Mouse (Mus musculus) MEL (cell line): Measurements from ENCODE around the gene Zfp90. TPM values are rescaled to one million over a fixed set of nuclear protein-coding genes. Genes with fewer than 3 reads are reported as not detected.
A peak's percentile ranks its signal among the peaks of the same experiment; 100 is the strongest.

Experiments
- DNase-seq: peaks from one replicate; pipeline ENCODE4 v3.0.0; 2011; ENCODE audit warnings: low read depth, low spot score
- H3K27ac ChIP-seq: 2 replicates; pipeline ENCODE4 v1.5.1; 2012; ENCODE audit warnings: low read depth, mild to moderate bottlenecking, control low read depth, low read length, moderate library complexity; ENCODE audit not compliant: control insufficient read depth
- H3K27me3 ChIP-seq, 2 experiments: fragments of 150-350 bp in 1 of 2; sonication (generic) in 1 of 2; 2 replicates each; pipeline ENCODE4 v1.6.1; 2012; ENCODE audit warnings: low read length in 2 of 2, mild to moderate bottlenecking in 2 of 2, improper control_type of control experiment in 1 of 2, moderate library complexity in 1 of 2; ENCODE audit not compliant: insufficient read depth in 2 of 2, control insufficient read depth in 1 of 2
- H3K36me3 ChIP-seq, 2 experiments: 2 replicates each; pipeline ENCODE4 v1.6.1; 2012 to 2014; ENCODE audit warnings: low read length in 2 of 2, improper control_type of control experiment in 1 of 2, inconsistent platforms in 1 of 2, mild to moderate bottlenecking in 1 of 2; ENCODE audit not compliant: insufficient read depth in 2 of 2, control insufficient read depth in 1 of 2
- H3K4me1 ChIP-seq, 2 experiments: fragments of 150-350 bp in 1 of 2; sonication (generic) in 1 of 2; 2 replicates each; pipeline ENCODE4 v1.6.1; 2012; ENCODE audit warnings: low read length in 2 of 2, improper control_type of control experiment in 1 of 2, mild to moderate bottlenecking in 1 of 2; ENCODE audit not compliant: insufficient read depth in 2 of 2, control insufficient read depth in 1 of 2
- H3K4me3 ChIP-seq, 2 experiments: fragments of 150-350 bp in 1 of 2; sonication (generic) in 1 of 2; 2 replicates each; pipeline ENCODE4 v1.5.1; 2012; ENCODE audit warnings: low read depth in 2 of 2, low read length in 2 of 2, mild to moderate bottlenecking in 2 of 2, moderate library complexity in 2 of 2, control low read depth in 1 of 2, improper control_type of control experiment in 1 of 2; ENCODE audit not compliant: control insufficient read depth in 1 of 2, insufficient read depth in 1 of 2
- H3K79me2 ChIP-seq: 2 replicates; pipeline ENCODE4 v1.6.1; 2012; ENCODE audit warnings: mild to moderate bottlenecking, low read length, moderate library complexity; ENCODE audit not compliant: control insufficient read depth, poor library complexity, insufficient read depth
- H3K9ac ChIP-seq: 2 replicates; pipeline ENCODE4 v1.6.1; 2012; ENCODE audit warnings: low read depth, mild to moderate bottlenecking, control low read depth, low read length, moderate library complexity; ENCODE audit not compliant: control insufficient read depth, poor library complexity, severe bottlenecking
- H3K9me3 ChIP-seq: fragments of 150-350 bp; sonication (generic); replicated peaks from 2 replicates; pipeline ENCODE4 v1.6.1; 2012; ENCODE audit warnings: mild to moderate bottlenecking, low read length, improper control_type of control experiment, moderate library complexity; ENCODE audit not compliant: insufficient read depth
- CHD1 ChIP-seq: IDR thresholded peaks from 2 replicates; pipeline ENCODE4 v1.6.1; 2012; ENCODE audit warnings: low read depth, mild to moderate bottlenecking, inconsistent platforms, low read length, improper control_type of control experiment
- CHD2 ChIP-seq: IDR thresholded peaks from 2 replicates; pipeline ENCODE4 v1.6.1; 2011; ENCODE audit warnings: low read length, improper control_type of control experiment
- CTCF ChIP-seq, 3 experiments: IDR thresholded peaks in 2 of 3; conservative IDR thresholded peaks in 1 of 3; 2 replicates each; pipeline ENCODE4 v1.5.1; 2011 to 2012; ENCODE audit warnings: low read length in 3 of 3, low read depth in 2 of 3, mild to moderate bottlenecking in 2 of 3, improper control_type of control experiment in 1 of 3, inconsistent platforms in 1 of 3, mixed read lengths in 1 of 3, moderate library complexity in 1 of 3; ENCODE audit not compliant: control insufficient read depth in 1 of 3, insufficient read depth in 1 of 3, poor library complexity in 1 of 3, severe bottlenecking in 1 of 3
- E2F4 ChIP-seq: IDR thresholded peaks from 2 replicates; pipeline ENCODE4 v1.6.1; 2011; ENCODE audit warnings: low read depth, low read length, improper control_type of control experiment, borderline replicate concordance
- EP300 ChIP-seq, 2 experiments: IDR thresholded peaks; 2 replicates each; pipeline ENCODE4 v1.6.1; 2011; ENCODE audit warnings: improper control_type of control experiment in 2 of 2, low read length in 2 of 2, low read depth in 1 of 2, mild to moderate bottlenecking in 1 of 2
- ETS1 ChIP-seq: IDR thresholded peaks from 2 replicates; pipeline ENCODE4 v1.6.1; 2012; ENCODE audit warnings: low read depth, mild to moderate bottlenecking, inconsistent platforms, low read length, improper control_type of control experiment, moderate library complexity
- GATA1 ChIP-seq: IDR thresholded peaks from 2 replicates; pipeline ENCODE4 v1.6.1; 2011; ENCODE audit warnings: low read depth, low read length, improper control_type of control experiment
- HCFC1 ChIP-seq: IDR thresholded peaks from 2 replicates; pipeline ENCODE4 v1.6.1; 2012; ENCODE audit warnings: low read depth, mild to moderate bottlenecking, inconsistent platforms, low read length, improper control_type of control experiment, moderate library complexity
- MAFK ChIP-seq: IDR thresholded peaks from 2 replicates; pipeline ENCODE4 v1.6.1; 2011; ENCODE audit warnings: low read depth, mild to moderate bottlenecking, low read length, improper control_type of control experiment, borderline replicate concordance
- MAX ChIP-seq: IDR thresholded peaks from 2 replicates; pipeline ENCODE4 v1.6.1; 2011; ENCODE audit warnings: low read length, improper control_type of control experiment
- MAZ ChIP-seq: IDR thresholded peaks from 2 replicates; pipeline ENCODE4 v1.6.1; 2012; ENCODE audit warnings: low read depth, mild to moderate bottlenecking, inconsistent platforms, low read length, improper control_type of control experiment
- MEF2A ChIP-seq: IDR thresholded peaks from 2 replicates; pipeline ENCODE4 v1.6.1; 2014; ENCODE audit warnings: low read depth, mild to moderate bottlenecking, inconsistent platforms, low read length, improper control_type of control experiment; ENCODE audit not compliant: poor library complexity, insufficient replicate concordance, severe bottlenecking; ENCODE audit errors: extremely low read depth
- MXI1 ChIP-seq: IDR thresholded peaks from 2 replicates; pipeline ENCODE4 v1.6.1; 2011; ENCODE audit warnings: mild to moderate bottlenecking, low read depth, low read length, improper control_type of control experiment
- MYB ChIP-seq: IDR thresholded peaks from 2 replicates; pipeline ENCODE4 v1.6.1; 2011; ENCODE audit warnings: mild to moderate bottlenecking, low read depth, low read length, improper control_type of control experiment
- MYC ChIP-seq: IDR thresholded peaks from 2 replicates; pipeline ENCODE4 v1.6.1; 2011; ENCODE audit warnings: low read depth, mild to moderate bottlenecking, low read length, improper control_type of control experiment, moderate library complexity
- NELFE ChIP-seq: IDR thresholded peaks from 2 replicates; pipeline ENCODE4 v1.6.1; 2011; ENCODE audit warnings: low read depth, low read length, improper control_type of control experiment
- NRF1 ChIP-seq: IDR thresholded peaks from 2 replicates; pipeline ENCODE4 v1.6.1; 2014; ENCODE audit warnings: low read depth, mild to moderate bottlenecking, inconsistent platforms, low read length, improper control_type of control experiment, moderate library complexity; ENCODE audit not compliant: poor library complexity, insufficient read depth, severe bottlenecking
- POLR2A ChIP-seq, 2 experiments: IDR thresholded peaks; 2 replicates each; pipeline ENCODE4 v1.6.1; 2011 to 2012; ENCODE audit warnings: low read length in 2 of 2, mild to moderate bottlenecking in 2 of 2, control low read depth in 1 of 2, improper control_type of control experiment in 1 of 2, low read depth in 1 of 2, moderate library complexity in 1 of 2; ENCODE audit not compliant: control insufficient read depth in 1 of 2, insufficient read depth in 1 of 2, poor library complexity in 1 of 2
- POLR2AphosphoS2 ChIP-seq: IDR thresholded peaks from 2 replicates; pipeline ENCODE4 v1.6.1; 2011; ENCODE audit warnings: low read length, improper control_type of control experiment
- RAD21 ChIP-seq: IDR thresholded peaks from 2 replicates; pipeline ENCODE4 v1.6.1; 2011; ENCODE audit warnings: mild to moderate bottlenecking, low read depth, low read length, improper control_type of control experiment
- RCOR1 ChIP-seq: IDR thresholded peaks from 2 replicates; pipeline ENCODE4 v1.6.1; 2012; ENCODE audit warnings: low read depth, mild to moderate bottlenecking, inconsistent platforms, low read length, improper control_type of control experiment
- TAL1 ChIP-seq: IDR thresholded peaks from 2 replicates; pipeline ENCODE4 v1.6.1; 2012; ENCODE audit warnings: mild to moderate bottlenecking, inconsistent platforms, low read length, moderate library complexity, mixed read lengths
- TBP ChIP-seq: IDR thresholded peaks from 2 replicates; pipeline ENCODE4 v1.8.0; 2011; ENCODE audit warnings: low read depth, low read length, improper control_type of control experiment
- TCF12 ChIP-seq: IDR thresholded peaks from 2 replicates; pipeline ENCODE4 v1.6.1; 2014; ENCODE audit warnings: low read depth, mild to moderate bottlenecking, inconsistent platforms, low read length, improper control_type of control experiment, moderate library complexity
- USF1 ChIP-seq: IDR thresholded peaks from 2 replicates; pipeline ENCODE4 v1.6.1; 2014; ENCODE audit warnings: low read depth, mild to moderate bottlenecking, inconsistent platforms, low read length, improper control_type of control experiment, moderate library complexity
- USF2 ChIP-seq, 2 experiments: IDR thresholded peaks; 2 replicates each; pipeline ENCODE4 v1.6.1; 2011 to 2012; ENCODE audit warnings: improper control_type of control experiment in 2 of 2, low read length in 2 of 2, borderline replicate concordance in 1 of 2, inconsistent platforms in 1 of 2, low read depth in 1 of 2, mild to moderate bottlenecking in 1 of 2; ENCODE audit not compliant: insufficient read depth in 1 of 2
- ZC3H11A ChIP-seq: IDR thresholded peaks from 2 replicates; pipeline ENCODE4 v1.6.1; 2012; ENCODE audit warnings: low read depth, mild to moderate bottlenecking, inconsistent platforms, low read length, improper control_type of control experiment
- ZKSCAN1 ChIP-seq: IDR thresholded peaks from 2 replicates; pipeline ENCODE4 v1.6.1; 2012; ENCODE audit warnings: low read depth, mild to moderate bottlenecking, inconsistent platforms, low read length, improper control_type of control experiment, moderate library complexity
- ZMIZ1 ChIP-seq: IDR thresholded peaks from 2 replicates; pipeline ENCODE4 v1.6.1; 2012; ENCODE audit warnings: low read depth, mild to moderate bottlenecking, inconsistent platforms, low read length, improper control_type of control experiment, moderate library complexity
- ZNF384 ChIP-seq: IDR thresholded peaks from 2 replicates; pipeline ENCODE4 v1.6.1; 2012; ENCODE audit warnings: low read depth, mild to moderate bottlenecking, inconsistent platforms, low read length, improper control_type of control experiment
- polyA plus RNA-seq, 2 experiments: library from polyadenylated mRNA; stranded (reverse) in 1 of 2; unstranded in 1 of 2; fragments of >175 nt in 1 of 2; fragments of >200 nt in 1 of 2; gene quantifications; 2 replicates each; pipeline versions ENCODE4 v1.2.1 to v1.2.4; 2012; ENCODE audit warnings: low replicate concordance in 2 of 2, low read depth in 1 of 2; ENCODE audit not compliant: insufficient read length in 2 of 2, insufficient read depth in 1 of 2, missing spikeins in 1 of 2
- total RNA-seq: library from RNA; depleted of rRNA; stranded (reverse); fragments of 300-350 nt; gene quantifications from 2 replicates; pipeline ENCODE4 v1.2.3, GENCODE M21; 2012

Gene Zfp90
- total and polyA plus RNA-seq, 3 experiments = 2.6 to 3.9 TPM; not detected in 1

- DNase-seq = no peak
- Histone ChIP-seq H3K4me1 (peaks cover 7 to 15% of the 10 kb centered on the region in 2 experiments; a peak in 3 of 4 replicates), H3K36me3 (peaks cover 0 to 16% of the 10 kb centered on the region in 2 experiments; a peak in 2 of 4 replicates), H3K9me3 (no peaks in the 10 kb centered on the region), H3K79me2 (no peaks in the 10 kb centered on the region), H3K4me3 (no peak overlapping the region), H3K9ac (no peak overlapping the region), H3K27me3 (peaks cover 2 to 6% of the 10 kb centered on the region in 2 experiments; a peak in 2 of 4 replicates), H3K27ac (no peak overlapping the region)
- TF ChIP-seq ZNF384 = no peak
- TF ChIP-seq E2F4 = no peak
- no peak for TF ChIP-seq NRF1
- TF ChIP-seq MAZ = no peak
- no peak for TF ChIP-seq CHD2
- no peak for TF ChIP-seq GATA1
- no peak for TF ChIP-seq MAX
- TF ChIP-seq CHD1 = no peak
- TF ChIP-seq POLR2A (IDR thresholded peaks at IDR 0.05; ENCODE audit: control insufficient read depth in 1 of 2, insufficient read depth in 1 of 2, low read depth in 1 of 2, low read length in 2 of 2, poor library complexity in 1 of 2) = no peak
- TF ChIP-seq ZKSCAN1 = no peak
- TF ChIP-seq EP300 (IDR thresholded peaks at IDR 0.05; ENCODE audit: low read depth in 1 of 2, low read length in 2 of 2) = no peak
- no peak for TF ChIP-seq MAFK
- no peak for TF ChIP-seq MYC
- no peak for TF ChIP-seq ZC3H11A
- no peak for TF ChIP-seq MYB
- no peak for TF ChIP-seq RCOR1
- TF ChIP-seq POLR2AphosphoS2 = no peak
- TF ChIP-seq NELFE = no peak
- no peak for TF ChIP-seq ETS1
- TF ChIP-seq USF2 (IDR thresholded peaks at IDR 0.05; ENCODE audit: borderline replicate concordance in 1 of 2, insufficient read depth in 1 of 2, low read depth in 1 of 2, low read length in 2 of 2) = no peak
Observed at GRCm38 (mm10) chr8:106405810-106406209, 9.3 kb upstream of the Zfp90 start.

GRCm38 (mm10) chr8:106410055-106410454, 5.1 kb upstream of the Zfp90 start:
- H3K79me2 ChIP-seq = no peaks in the 10 kb centered on the region
- H3K4me3 ChIP-seq = peak overlapping the region; percentile 52 to 58
- peaks cover 10 to 30% of the 10 kb centered on the region in 2 experiments for H3K4me1 ChIP-seq
- peaks cover 0 to 3% of the 10 kb centered on the region in 2 experiments; a peak in 1 of 4 replicates for H3K27me3 ChIP-seq
- peak overlapping the region; percentile 42 for H3K9ac ChIP-seq
- H3K27ac ChIP-seq = peak overlapping the region; percentile 65
- H3K9me3 ChIP-seq = no peaks in the 10 kb centered on the region
- H3K36me3 ChIP-seq = peaks cover 0 to 20% of the 10 kb centered on the region in 2 experiments; a peak in 2 of 4 replicates
- peak; percentile 75 for DNase-seq
- TF ChIP-seq ZMIZ1 (no peak), TCF12 (0 out of 2 replicates have a peak, but pooled peaks have one; percentile 49), GATA1 (peak; percentile 62), EP300 (IDR thresholded peaks at IDR 0.05; ENCODE audit: low read depth in 1 of 2, low read length in 2 of 2) (peak; percentile 66 to 81; a peak in 3 of 4 replicates), TBP (no peak), CTCF (IDR thresholded peaks at IDR 0.05 in 2 of 3, conservative IDR thresholded peaks at IDR 0.05 in 1 of 3; ENCODE audit: control insufficient read depth in 1 of 3, insufficient read depth in 1 of 3, low read depth in 2 of 3, low read length in 3 of 3, poor library complexity in 1 of 3, severe bottlenecking in 1 of 3) (no peak), RCOR1 (no peak), ZNF384 (no peak), TAL1 (peak; percentile 65), POLR2A (IDR thresholded peaks at IDR 0.05; ENCODE audit: control insufficient read depth in 1 of 2, insufficient read depth in 1 of 2, low read depth in 1 of 2, low read length in 2 of 2, poor library complexity in 1 of 2) (no peak), ETS1 (peak; percentile 42; the same call in 1 of the 2 replicates), USF1 (no peak), MEF2A (no peak), MAZ (no peak), MXI1 (no peak), POLR2AphosphoS2 (no peak), NELFE (no peak), MAFK (no peak), MAX (no peak), MYB (no peak), CHD1 (no peak), HCFC1 (no peak), RAD21 (no peak)
